Mouse (Mus musculus): ENCODE results near the gene Galnt5.
A peak's percentile ranks its signal among the peaks of the same experiment; 100 is the strongest.

The Galnt5 gene

GRCm38 (mm10) chr2:57997752-57998430 lies at the start of gene Galnt5:
TSS of gene Galnt5 (plus strand) at chr2:57997884.
- no peak for DNase-seq

- no peak for DNase-seq
Observed at GRCm38 (mm10) chr2:57951620-57952019, 46.1 kb upstream of the Galnt5 start.

DNA sequence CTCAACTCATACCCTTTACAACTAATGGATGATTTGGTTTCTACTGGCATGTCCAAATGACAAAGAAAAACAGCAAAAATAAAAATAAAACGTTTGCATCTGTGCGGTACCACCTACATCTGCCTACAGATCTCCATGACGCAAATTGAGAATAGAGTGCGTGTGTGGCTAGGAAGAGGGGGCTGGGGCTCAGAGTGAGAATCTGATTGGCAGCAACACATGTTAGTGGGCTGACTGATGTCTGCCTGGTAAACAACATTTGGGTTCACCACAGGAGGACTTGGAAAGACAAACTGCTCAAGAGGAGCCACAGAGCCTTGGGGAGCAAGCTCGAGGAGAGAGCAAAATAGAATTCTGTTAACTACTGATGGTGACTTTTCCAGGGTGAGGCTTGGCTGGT lies 36.9 kb upstream of the Galnt5 start:
- no peak for DNase-seq

- no peak for DNase-seq
Observed at GRCm38 (mm10) chr2:57982248-57982647, 15.4 kb upstream of the Galnt5 start.

GRCm38 (mm10) chr2:57991084-57991483 lies 6.6 kb upstream of the Galnt5 start:
- DNase-seq: no peak

DNA sequence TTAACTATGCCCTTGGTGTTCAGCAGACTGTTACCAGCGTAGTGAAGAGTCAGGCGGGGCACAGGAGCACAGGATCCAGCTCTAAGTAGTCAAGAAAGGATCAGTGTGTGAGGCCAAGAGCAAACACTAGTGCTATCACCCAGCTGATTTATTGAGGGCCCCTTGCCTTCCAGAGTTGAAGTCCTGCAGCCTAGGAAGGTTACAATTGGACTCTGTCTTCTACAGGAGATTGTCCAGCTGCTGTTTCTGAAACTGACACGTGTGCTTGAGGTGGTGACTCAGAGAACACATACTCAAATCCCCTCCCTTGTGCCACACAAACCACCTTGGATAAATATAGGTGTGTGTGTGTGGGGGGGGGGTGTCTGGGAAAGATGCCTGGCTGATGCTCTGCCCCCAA lies 3.8 kb downstream of the Galnt5 start:
- no peak for DNase-seq

GRCm38 (mm10) chr2:58007081-58007480 lies 9.4 kb downstream of the Galnt5 start:
- DNase-seq: no peak

- no peak for DNase-seq
Observed at GRCm38 (mm10) chr2:58023556-58023955, 25.9 kb downstream of the Galnt5 start.

DNA sequence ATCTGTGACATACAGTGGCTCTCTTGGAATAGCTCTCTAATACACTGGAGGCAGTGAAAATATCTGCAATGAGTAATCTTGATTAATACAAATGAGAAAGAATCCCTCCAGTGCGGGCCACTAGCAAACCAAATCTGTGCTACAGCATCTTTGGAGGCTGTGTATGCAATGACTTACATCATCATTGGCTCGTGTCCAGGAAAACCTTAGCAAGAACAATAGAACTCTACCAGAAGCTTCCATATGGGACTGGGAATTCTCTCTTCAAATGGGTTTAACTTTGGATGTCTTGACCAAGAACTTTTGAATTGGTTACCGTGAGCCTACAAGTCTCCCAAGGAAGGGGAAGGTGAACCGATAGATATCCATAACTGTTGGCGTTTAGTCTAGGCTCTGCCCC lies 29.1 kb downstream of the Galnt5 start:
- no peak for DNase-seq

DNA sequence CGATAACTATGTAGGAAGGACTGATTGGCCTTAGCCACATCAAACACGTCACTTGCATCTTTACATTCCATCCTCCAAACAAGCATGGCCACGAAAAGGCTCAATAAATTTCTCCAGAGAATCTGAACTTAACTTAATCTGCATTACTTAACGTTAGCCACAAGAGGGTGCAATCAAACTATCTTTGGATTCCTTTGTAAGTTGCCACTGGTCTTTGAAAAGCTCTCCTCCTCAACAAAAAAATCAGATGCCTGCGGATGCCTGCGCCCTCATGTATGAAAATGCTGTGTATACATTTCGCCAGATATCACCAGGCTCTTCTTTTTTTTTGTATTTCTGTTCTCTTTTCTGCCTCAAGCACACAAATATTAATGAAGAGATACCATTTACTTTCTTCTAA lies 31.7 kb downstream of the Galnt5 start:
- DNase-seq: no peak

- DNase-seq: no peak
Observed at GRCm38 (mm10) chr2:58031431-58031830, 33.7 kb downstream of the Galnt5 start.

DNA sequence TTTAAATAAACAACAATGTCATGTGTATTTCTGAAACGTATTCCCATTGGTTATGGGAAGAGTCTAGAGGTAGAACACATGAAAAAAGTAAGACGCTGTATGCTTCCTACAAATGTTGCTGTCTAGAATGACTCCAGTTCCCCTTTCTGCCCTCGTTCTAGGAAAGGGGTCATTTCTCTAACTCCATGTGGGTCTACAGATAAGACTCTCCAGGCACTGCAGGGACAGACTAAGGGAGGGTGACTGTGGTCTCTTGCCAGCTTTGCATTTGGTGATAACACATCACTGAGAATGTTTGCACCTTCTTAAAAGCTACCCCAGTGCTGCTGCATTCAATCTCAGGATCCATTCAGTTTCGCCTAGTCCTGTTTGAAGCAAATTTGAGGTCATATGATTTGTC lies 38.0 kb downstream of the Galnt5 start:
- DNase-seq: no peak

- no peak for DNase-seq
Observed at GRCm38 (mm10) chr2:58036926-58037325, 39.2 kb downstream of the Galnt5 start.

DNA sequence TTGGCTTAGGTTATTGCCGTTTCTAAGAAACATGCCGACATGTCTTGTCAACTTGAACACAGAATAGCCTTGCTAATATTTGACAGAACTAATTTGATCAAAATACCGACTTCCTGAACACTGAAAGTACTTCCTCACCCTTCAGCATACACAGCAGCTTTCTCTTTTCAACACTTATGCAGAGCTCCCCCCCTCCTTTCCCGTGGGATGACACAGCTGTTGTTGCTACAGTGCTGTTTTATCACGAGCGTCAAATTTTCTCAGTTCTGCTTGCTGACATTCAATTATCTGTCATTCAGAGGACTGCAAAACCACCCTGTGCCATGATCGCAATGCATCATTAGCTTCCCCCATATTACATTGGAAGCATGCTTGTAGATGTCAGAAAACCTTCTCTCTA lies 44.2 kb downstream of the Galnt5 start:
- no peak for DNase-seq

- no peak for DNase-seq
Observed at GRCm38 (mm10) chr2:58052821-58053581, 55.3 kb downstream of the Galnt5 start, which contains the start of gene Ermn. TSS of gene Ermn (minus strand) at chr2:58052864.

GRCm38 (mm10) chr2:58055383-58055782 lies 57.7 kb downstream of the Galnt5 start:
- peak; percentile 23 to 60 for DNase-seq

DNA sequence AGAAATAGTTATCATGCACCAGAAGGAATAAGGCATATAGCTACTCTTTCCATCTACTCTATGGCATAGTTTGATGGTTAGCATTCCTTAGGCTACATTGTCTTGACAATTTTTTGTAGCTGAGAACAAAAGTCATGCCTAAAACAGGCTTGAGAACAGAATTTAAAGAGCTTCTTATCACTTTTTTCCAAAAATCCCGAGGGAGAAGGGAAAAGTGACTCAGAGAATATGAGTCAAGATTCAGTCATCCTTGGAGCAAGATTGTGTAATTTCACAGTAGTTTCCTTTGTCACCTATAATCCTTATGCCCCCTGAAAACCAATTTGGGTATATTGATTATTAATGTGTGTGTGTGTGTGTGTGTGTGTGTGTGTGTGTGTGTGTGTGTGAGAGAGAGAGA lies 82.2 kb downstream of the Galnt5 start:
- no peak for DNase-seq

GRCm38 (mm10) chr2:58086420-58086819 lies 88.7 kb downstream of the Galnt5 start:
- DNase-seq: no peak

DNA sequence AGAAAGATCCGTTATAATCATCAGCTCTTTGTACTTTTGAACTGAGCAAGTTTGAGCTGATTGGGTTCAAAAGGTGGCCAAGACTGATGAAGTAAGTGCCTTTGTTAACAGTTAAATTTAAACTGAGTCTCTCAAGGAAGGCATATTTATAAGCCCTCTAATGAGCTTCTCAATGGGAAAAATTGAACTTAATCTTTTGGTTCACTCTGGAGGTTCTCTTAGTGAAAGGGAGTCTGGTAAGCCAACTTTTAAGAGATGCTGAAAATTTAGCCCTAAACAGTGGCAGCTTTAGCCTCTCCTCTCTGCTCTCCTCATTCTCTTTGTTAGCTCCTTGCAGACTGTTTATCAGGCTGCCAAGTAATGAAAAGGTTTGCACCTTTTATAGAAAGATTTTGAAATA lies 97.1 kb downstream of the Galnt5 start:
- no peak for DNase-seq

Data from spleen, adult 18-20 months (tissue).